Mouse (Mus musculus) stomach, embryonic 16.5 days (tissue): ENCODE measurements around the gene Tfr2. TPM values are rescaled to one million over a fixed set of nuclear protein-coding genes. Genes with fewer than 3 reads are reported as not detected.

Experiments
- ATAC-seq: fragments of 200-750 bp; cut with Nextera tagmentation; 2 replicates; pipeline ENCODE4 v1.8.0; 2017; ENCODE audit warnings: moderate number of reproducible peaks, moderate TSS enrichment; ENCODE audit not compliant: insufficient read depth, low FRiP score
- H3K27ac ChIP-seq: fragments of 300-500 bp; sonication (generic); 2 replicates; pipeline ENCODE4 v1.5.1; 2014; ENCODE audit warnings: low read length
- H3K27me3 ChIP-seq: fragments of 300-500 bp; sonication (generic); 2 replicates; pipeline ENCODE4 v1.6.1; 2014; ENCODE audit warnings: low read length, control low read depth, mixed read lengths; ENCODE audit not compliant: control insufficient read depth, insufficient read depth
- H3K36me3 ChIP-seq: fragments of 300-500 bp; sonication (generic); 2 replicates; pipeline ENCODE4 v1.6.1; 2014; ENCODE audit warnings: low read length; ENCODE audit not compliant: control insufficient read depth, insufficient read depth
- H3K4me1 ChIP-seq: fragments of 300-500 bp; sonication (generic); 2 replicates; pipeline ENCODE4 v1.6.1; 2014; ENCODE audit warnings: low read length, control low read depth, mixed read lengths; ENCODE audit not compliant: control insufficient read depth, insufficient read depth
- H3K4me2 ChIP-seq: fragments of 300-500 bp; sonication (generic); 2 replicates; pipeline ENCODE4 v1.6.1; 2014; ENCODE audit warnings: low read depth, low read length, mixed read lengths
- H3K4me3 ChIP-seq: fragments of 300-500 bp; sonication (generic); replicated peaks from 2 replicates; pipeline ENCODE4 v1.5.1; 2014; ENCODE audit warnings: mild to moderate bottlenecking, low read length
- H3K9ac ChIP-seq: fragments of 300-500 bp; sonication (generic); 2 replicates; pipeline ENCODE4 v1.6.1; 2014; ENCODE audit warnings: low read length
- H3K9me3 ChIP-seq: fragments of 300-500 bp; sonication (generic); replicated peaks from 2 replicates; pipeline ENCODE4 v1.6.1; 2016; ENCODE audit warnings: low read length, control low read depth; ENCODE audit not compliant: control insufficient read depth
- WGBS: fragments of 180-500 bp; shearing (Covaris S2); extraction: QIAGEN DNeasy Blood & Tissue Kit; methylation state at CpG from one replicate; pipeline ENCODE4 v1.1.7; 2014; 5-methylcytosine and 5-hydroxymethylcytosine counted together
- polyA plus RNA-seq: library from polyadenylated mRNA; unstranded; fragments of >200 nt; fragmentation: Nextera tagmentation; extraction: Ambion mirVana; gene quantifications from 2 replicates; pipeline ENCODE4 v1.2.1, GENCODE M21; 2015

Tfr2 gene
- polyA plus RNA-seq, 1 experiment from 2014 or later, result 3.4 TPM

DNA sequence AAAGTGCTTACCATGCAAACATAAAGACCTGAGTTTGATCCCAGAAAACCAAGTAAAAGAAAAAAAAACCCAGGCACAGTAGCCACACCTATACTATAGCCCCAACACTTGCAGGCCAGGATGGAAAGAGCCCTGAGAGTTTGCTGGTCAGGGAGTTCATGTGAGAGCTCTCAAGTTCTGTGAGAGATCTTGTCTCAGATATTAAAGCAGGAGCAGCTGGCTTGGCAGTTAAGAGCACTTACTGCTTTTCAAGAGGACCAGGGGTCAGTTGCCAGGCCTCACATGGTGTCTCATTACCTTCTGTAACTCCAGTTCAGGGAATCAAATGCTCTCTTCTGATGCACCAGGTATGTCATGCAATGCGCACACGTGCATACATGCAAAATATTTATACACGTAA, 34.9 kb upstream of the Tfr2 start:
- H3K9ac ChIP-seq, result no peak overlapping the region
- 90% methylated on average over 3 of the region's 3 CpGs for WGBS
- H3K9me3 ChIP-seq, result no peaks in the 10 kb centered on the region
- H3K4me2 ChIP-seq, result no peak overlapping the region
- H3K36me3 ChIP-seq, result no peaks in the 10 kb centered on the region
- H3K4me3 ChIP-seq, result no peak overlapping the region
- H3K27ac ChIP-seq, result no peak overlapping the region
- no peaks in the 10 kb centered on the region for H3K27me3 ChIP-seq
- ATAC-seq, result no peak
- peaks cover 13% of the 10 kb centered on the region for H3K4me1 ChIP-seq

DNA sequence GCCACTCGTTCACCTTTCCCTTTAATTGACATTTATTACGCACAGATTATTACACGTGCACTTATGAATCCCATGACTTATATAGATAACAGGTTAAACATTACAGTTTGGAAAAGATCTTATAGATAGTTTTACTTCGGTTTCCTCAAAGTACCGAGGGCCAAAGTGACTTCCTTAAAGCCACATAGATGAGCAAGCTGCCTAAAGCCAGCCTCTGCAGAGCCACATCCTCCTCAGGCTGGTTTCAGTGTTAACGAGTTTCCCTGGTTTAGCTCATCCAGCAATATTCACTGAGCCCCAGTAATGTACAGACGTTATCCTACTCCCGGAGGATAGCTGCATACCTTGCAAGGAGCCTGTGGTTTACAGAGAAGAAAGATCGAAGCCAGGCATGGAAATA, 34.3 kb upstream of the Tfr2 start:
- H3K4me1 ChIP-seq, result peaks cover 9% of the 10 kb centered on the region
- no peaks in the 10 kb centered on the region for H3K27me3 ChIP-seq
- H3K4me2 ChIP-seq, result no peak overlapping the region
- H3K36me3 ChIP-seq, result no peaks in the 10 kb centered on the region
- no peak overlapping the region for H3K27ac ChIP-seq
- H3K9me3 ChIP-seq, result no peaks in the 10 kb centered on the region
- H3K9ac ChIP-seq, result no peak overlapping the region
- H3K4me3 ChIP-seq, result no peak overlapping the region
- no peak for ATAC-seq
- WGBS, result 75% methylated on average over 9 of the region's 9 CpGs

DNA sequence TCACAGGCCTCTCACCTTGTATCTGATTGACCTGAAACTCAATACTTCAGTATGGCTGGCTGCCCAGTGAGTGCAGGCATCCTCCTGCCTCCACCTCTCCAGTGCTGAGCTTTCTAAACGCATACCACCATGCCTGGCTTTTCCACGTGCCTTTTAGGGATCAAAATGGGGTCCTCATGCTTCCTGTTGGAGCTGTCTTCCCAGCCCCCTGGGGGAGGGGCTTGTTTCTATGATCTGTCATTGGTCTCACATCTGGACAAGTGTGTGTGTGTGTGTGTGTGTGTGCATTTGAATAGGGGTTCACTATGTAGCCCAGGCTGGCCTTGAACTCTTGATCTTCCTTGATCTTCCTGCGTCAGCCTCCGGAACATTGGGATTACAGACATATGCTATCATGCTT, 32.2 kb upstream of the Tfr2 start:
- Histone ChIP-seq H3K27me3 (no peaks in the 10 kb centered on the region), H3K4me2 (no peak overlapping the region), H3K27ac (no peak overlapping the region), H3K4me3 (no peak overlapping the region), H3K9me3 (no peaks in the 10 kb centered on the region), H3K9ac (no peak overlapping the region), H3K4me1 (peaks cover 4% of the 10 kb centered on the region; the same call in 1 of the 2 replicates), H3K36me3 (no peaks in the 10 kb centered on the region)
- ATAC-seq, result no peak
- WGBS, result 53% methylated on average over 4 of the region's 4 CpGs

DNA sequence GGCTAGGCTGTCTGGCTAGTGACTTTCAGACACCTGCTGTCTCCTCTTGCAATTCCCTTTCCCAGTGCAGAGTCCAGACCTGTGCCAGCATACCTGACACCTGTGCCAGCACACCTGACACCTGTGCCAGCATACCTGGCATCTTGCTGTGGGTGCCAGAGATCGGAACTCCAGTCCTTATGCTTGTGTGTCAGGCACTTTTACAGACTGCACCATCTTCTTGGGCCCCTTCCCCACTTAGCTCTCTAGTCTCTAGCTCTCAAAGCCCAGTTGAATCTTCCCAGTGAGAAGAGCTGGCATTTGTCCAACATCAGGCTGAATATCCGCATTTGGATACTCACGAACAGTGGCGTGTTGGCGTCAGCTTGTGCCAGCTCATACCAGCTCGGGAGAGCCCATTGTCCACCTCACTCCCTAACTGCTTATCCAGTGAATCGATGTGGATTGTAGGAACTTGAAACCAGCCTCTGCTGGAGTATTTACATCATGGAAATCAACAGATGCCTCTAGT, 30.3 kb upstream of the Tfr2 start:
- 48% methylated on average over 7 of the region's 7 CpGs for WGBS
- H3K9ac ChIP-seq, result no peak overlapping the region

DNA sequence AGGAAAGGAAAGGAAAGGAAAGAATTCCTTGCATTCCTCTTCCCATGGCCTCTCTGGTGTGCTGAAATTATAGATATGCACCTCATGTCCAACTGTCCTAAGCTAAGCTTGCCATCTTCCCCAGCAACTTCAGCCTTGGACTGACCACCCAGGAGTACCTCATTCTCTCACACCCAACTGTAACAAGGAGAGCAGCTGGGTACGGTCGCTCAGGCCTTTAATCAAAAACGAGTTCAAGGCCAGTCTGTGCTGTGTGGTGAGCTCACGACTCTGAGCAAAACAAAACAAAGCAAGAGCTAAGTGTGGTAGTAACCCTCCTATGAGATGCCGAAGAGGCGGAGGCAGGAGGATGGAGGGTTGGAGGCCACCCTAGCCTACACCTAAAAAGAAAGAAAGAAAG, 28.6 kb upstream of the Tfr2 start:
- H3K36me3 ChIP-seq, result no peaks in the 10 kb centered on the region
- H3K9ac ChIP-seq, result no peak overlapping the region
- 68% methylated on average over 6 of the region's 6 CpGs for WGBS
- H3K4me3 ChIP-seq, result no peak overlapping the region
- ATAC-seq, result no peak
- H3K27ac ChIP-seq, result no peak overlapping the region
- H3K4me1 ChIP-seq, result no peaks in the 10 kb centered on the region
- H3K4me2 ChIP-seq, result no peak overlapping the region
- H3K27me3 ChIP-seq, result no peaks in the 10 kb centered on the region
- H3K9me3 ChIP-seq, result no peaks in the 10 kb centered on the region

More for the DNA sequence above, 30.3 kb upstream of the Tfr2 start:
- no peaks in the 10 kb centered on the region for H3K4me1 ChIP-seq
- no peak overlapping the region for H3K4me3 ChIP-seq
- no peaks in the 10 kb centered on the region for H3K27me3 ChIP-seq
- no peak overlapping the region for H3K4me2 ChIP-seq
- H3K36me3 ChIP-seq, result no peaks in the 10 kb centered on the region
- H3K27ac ChIP-seq, result no peak overlapping the region
- ATAC-seq, result no peak
- H3K9me3 ChIP-seq, result no peaks in the 10 kb centered on the region

DNA sequence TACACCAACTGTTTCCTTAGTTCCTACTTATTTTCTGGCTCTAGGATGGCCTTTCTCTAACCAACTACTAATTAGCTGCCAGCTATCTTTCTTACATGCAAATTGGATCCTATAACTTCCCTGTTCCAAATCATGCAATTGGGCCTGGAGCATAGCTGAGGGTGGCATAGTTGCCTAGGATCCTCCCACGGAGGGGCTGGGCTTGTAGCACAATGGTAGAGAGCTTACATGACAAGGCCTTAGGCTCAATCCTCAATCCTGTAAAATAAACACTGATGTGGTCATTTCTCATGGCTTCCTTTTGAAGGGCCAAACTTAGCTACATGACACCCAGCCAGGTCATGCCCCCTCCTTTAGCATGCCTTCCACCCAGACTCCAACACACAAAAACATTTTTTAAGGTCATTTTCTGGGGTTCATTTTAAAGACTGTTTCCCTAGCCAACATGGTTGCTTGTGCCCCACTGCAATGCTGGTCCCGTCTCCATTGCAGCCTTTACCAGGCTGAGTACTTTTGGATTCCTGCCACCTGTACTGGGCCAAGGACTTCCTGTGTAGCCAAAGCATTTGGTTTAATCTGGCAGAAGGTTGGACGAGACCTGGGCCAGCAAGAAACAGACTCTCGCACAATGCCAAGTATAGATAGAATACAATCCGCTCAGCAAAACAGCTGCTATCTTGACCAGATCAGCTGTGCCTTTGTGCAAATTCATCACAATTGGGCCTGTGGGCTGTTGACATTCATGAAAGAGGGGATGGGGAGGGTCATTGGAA, 27.7 kb upstream of the Tfr2 start:
- ATAC-seq, result no peak
- Histone ChIP-seq H3K27me3 (no peaks in the 10 kb centered on the region), H3K36me3 (no peaks in the 10 kb centered on the region), H3K9ac (no peak overlapping the region), H3K27ac (no peak overlapping the region), H3K4me3 (no peak overlapping the region), H3K9me3 (no peaks in the 10 kb centered on the region), H3K4me1 (no peaks in the 10 kb centered on the region), H3K4me2 (no peak overlapping the region)
- 65% methylated on average over 5 of the region's 5 CpGs for WGBS

DNA sequence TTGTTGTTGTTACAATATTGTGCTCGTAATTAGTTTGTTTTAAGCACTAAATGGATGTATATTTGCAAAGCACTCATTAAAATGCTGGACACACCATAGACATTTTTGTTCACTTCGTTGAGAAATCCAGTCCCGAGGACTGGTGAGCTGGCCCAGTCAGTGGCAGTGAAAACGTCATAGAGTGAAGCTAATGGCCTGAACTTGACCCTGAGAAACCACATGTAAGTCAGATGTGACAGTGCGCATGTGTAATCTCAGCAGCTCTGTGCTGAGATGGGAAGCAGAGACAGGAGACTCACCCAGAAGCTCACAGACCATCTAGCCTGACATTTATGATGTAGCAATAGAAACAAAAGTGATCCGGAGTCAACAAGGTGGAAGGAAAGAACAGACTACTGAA, 24.7 kb upstream of the Tfr2 start:
- ATAC-seq, result no peak
- Histone ChIP-seq H3K27me3 (no peaks in the 10 kb centered on the region), H3K36me3 (no peaks in the 10 kb centered on the region), H3K4me1 (no peaks in the 10 kb centered on the region), H3K4me2 (no peak overlapping the region), H3K9me3 (no peaks in the 10 kb centered on the region), H3K9ac (no peak overlapping the region), H3K4me3 (no peak overlapping the region), H3K27ac (no peak overlapping the region)
- WGBS, result 59% methylated on average over 6 of the region's 6 CpGs

DNA sequence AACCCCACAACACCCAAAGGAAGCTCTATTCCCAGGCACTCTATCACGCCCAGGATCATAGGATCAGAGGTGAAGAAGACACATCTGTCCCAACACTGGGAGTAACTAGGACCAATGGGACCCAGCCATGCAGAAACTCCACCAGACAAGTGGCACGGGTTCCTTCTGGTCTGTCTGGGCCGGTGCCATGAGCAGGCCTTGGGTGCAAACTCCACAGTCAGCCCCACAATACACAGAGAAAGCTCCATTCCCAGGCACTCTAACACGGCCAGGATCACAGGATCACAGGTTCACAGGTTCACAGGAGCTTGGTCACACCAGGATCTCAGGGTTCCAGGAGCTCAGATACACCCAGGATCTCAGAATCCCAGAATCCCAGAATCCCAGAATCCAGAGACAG, 24.0 kb upstream of the Tfr2 start:
- Histone ChIP-seq H3K4me1 (no peaks in the 10 kb centered on the region), H3K4me2 (no peak overlapping the region), H3K27me3 (no peaks in the 10 kb centered on the region), H3K9ac (no peak overlapping the region), H3K4me3 (no peak overlapping the region), H3K27ac (no peak overlapping the region), H3K9me3 (no peaks in the 10 kb centered on the region), H3K36me3 (no peaks in the 10 kb centered on the region)
- no peak for ATAC-seq
- 69% methylated on average over 4 of the region's 4 CpGs for WGBS

DNA sequence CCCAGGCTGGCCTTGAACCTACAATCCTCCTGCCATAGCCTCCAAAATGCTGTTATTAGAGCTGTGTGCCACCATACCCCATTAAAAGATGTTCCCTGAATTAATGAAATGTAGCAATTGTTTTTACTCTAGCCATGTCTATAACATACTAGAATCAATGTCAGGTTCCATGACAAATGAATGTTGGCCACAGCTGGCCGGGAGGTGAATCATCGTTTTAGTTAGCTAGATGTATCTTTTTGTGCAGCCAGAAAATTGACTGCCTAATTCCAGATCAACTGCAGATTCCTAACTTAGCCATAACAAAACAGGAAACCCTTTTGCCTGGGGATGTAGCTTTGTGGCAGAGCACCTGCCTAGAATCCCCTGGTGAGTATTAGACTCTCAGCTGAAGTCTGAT, 19.8 kb upstream of the Tfr2 start:
- WGBS, result 68% methylated on average over 2 of the region's 2 CpGs
- Histone ChIP-seq H3K27ac (no peak overlapping the region), H3K4me1 (peaks cover 6% of the 10 kb centered on the region; the same call in 1 of the 2 replicates), H3K4me3 (no peak overlapping the region), H3K4me2 (no peak overlapping the region), H3K27me3 (peaks cover 7% of the 10 kb centered on the region), H3K36me3 (no peaks in the 10 kb centered on the region), H3K9me3 (no peaks in the 10 kb centered on the region), H3K9ac (no peak overlapping the region)
- no peak for ATAC-seq
